Mouse (Mus musculus): Measurements from ENCODE around the gene Vezt. TPM values are rescaled to one million over a fixed set of nuclear protein-coding genes. Genes with fewer than 3 reads are reported as not detected.

The Vezt gene
- total RNA-seq, 2 experiments from 2014 or later, result 30.4 to 40.6 TPM

- DNase-seq (ENCODE audit: low spot score in 2 of 2), result no peak
These were observed 3.0 kb upstream of the Vezt start for GRCm38 (mm10) chr10:94038366-94039260.

GRCm38 (mm10) chr10:94037596-94037995, 2.0 kb upstream of the Vezt start:
- no peak for DNase-seq (ENCODE audit: low spot score in 2 of 2)

- no peak for DNase-seq (ENCODE audit: low spot score in 2 of 2)
These were observed 1.6 kb upstream of the Vezt start for GRCm38 (mm10) chr10:94037196-94037595.

DNA sequence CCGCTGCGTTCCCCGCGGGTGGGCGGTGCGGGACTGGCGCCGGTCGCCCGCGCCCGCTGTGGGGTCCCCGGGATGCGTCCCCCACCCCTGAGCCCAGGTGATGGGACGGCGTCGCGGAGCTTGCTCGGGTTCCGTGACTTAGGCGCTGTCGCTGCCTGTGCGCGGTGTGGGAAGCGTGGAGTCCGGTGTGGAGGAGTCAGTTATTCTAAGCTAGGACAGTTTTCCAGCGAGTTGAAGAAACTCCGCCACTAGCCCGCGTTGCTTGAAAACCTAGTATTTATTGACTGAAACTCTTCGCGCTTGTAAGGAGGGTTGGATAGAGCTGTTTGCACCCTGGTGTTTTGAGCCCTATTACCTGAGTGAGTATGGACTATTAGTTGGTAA, 750 bp upstream of the Vezt start:
- no peak for DNase-seq (ENCODE audit: low spot score in 2 of 2)

GRCm38 (mm10) chr10:94034876-94035657, 550 bp downstream of the Vezt start:
- DNase-seq (ENCODE audit: low spot score in 2 of 2), result peak; percentile 43 to 63

DNA sequence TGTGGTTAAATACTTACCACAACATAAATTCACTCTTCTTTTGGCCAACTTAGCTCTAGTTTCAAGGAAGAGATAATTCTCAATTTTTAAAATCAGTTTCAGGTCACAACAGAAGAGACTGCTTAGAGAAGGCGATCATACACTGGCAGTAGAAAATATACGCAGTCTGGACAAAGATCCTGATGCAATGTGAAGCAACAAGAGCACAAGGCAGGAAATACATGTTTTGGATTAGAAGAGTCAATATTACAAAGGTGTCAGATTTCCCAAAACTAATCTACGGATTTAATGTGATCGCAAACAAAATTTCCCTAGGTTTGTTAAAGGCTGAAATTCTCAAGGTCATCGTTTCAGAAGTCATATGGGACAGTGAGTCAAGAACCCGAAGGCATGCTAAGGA, 4.5 kb downstream of the Vezt start:
- DNase-seq (ENCODE audit: low spot score in 2 of 2), result no peak

GRCm38 (mm10) chr10:94028493-94028892, 7.1 kb downstream of the Vezt start:
- no peak for DNase-seq (ENCODE audit: low spot score in 2 of 2)

GRCm38 (mm10) chr10:94025079-94025478, 10.5 kb downstream of the Vezt start:
- no peak for DNase-seq (ENCODE audit: low spot score in 2 of 2)

GRCm38 (mm10) chr10:94021059-94021458, 14.6 kb downstream of the Vezt start:
- no peak for DNase-seq (ENCODE audit: low spot score in 2 of 2)

DNA sequence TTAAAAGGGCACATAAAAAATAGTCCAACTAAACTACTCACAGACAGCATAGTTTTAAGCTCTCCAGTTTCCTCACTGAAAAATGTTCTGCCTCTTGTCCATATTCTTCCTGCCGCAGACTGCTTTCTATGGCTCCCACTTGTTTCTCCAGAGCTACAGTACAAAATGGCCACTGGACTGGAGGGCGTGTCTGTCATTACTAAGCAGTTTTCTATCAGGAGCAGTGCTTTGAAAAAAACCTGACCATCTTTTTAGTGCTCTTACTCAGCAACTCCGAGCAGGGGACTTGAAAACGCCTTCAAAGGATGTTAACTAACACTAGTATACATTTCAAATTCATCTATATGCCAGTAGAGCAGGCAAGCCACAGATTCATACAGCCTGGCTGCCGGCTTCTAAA, 15.0 kb downstream of the Vezt start:
- DNase-seq (ENCODE audit: low spot score in 2 of 2), result no peak

DNA sequence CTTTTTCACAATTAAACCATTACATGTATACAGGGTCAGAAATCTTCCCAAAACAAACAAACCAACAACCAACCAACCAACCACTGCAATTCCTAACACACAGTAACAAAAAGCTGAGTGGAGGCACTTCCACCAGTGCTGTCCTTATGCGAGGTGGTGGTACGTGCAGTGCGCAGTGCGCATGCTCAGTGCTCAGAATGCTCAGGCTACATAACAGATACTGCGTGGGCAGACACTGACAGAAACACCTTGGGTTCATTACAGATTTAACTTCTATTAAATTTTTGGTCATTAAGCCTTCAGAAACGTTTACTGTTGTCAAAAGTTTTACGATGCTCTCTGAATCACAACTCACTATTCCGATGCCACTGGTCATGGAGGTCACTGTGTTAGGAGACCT, 18.2 kb downstream of the Vezt start:
- DNase-seq (ENCODE audit: low spot score in 2 of 2), result no peak

GRCm38 (mm10) chr10:94014200-94014599, 21.4 kb downstream of the Vezt start:
- DNase-seq (ENCODE audit: low spot score in 2 of 2), result no peak

DNA sequence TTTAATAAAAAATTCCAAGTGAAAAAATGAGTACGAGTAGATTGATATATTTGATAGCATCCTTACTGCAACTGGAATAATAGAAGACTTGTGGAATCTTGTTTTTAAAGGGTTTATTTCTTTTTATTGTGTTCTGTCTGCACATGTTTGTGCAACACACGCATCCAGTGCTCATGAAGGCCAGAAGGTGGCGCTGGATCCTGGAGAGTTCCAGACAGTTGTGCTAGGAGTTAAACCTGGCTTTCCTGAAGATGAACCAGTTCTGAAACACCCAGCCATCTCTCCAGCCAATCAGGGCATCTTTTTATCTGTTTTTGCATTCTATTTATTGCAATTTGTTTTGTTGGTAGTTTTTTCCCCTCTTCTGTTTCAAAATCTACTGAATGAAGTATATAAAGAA, 22.4 kb downstream of the Vezt start:
- peak in 1 of 2 experiments; percentile 45 for DNase-seq (ENCODE audit: low spot score in 2 of 2)

- no peak for DNase-seq (ENCODE audit: low spot score in 2 of 2)
These were observed 24.6 kb downstream of the Vezt start for GRCm38 (mm10) chr10:94011024-94011423.

- DNase-seq (ENCODE audit: low spot score in 2 of 2), result no peak
These were observed 25.5 kb downstream of the Vezt start for GRCm38 (mm10) chr10:94009991-94010679.

DNA sequence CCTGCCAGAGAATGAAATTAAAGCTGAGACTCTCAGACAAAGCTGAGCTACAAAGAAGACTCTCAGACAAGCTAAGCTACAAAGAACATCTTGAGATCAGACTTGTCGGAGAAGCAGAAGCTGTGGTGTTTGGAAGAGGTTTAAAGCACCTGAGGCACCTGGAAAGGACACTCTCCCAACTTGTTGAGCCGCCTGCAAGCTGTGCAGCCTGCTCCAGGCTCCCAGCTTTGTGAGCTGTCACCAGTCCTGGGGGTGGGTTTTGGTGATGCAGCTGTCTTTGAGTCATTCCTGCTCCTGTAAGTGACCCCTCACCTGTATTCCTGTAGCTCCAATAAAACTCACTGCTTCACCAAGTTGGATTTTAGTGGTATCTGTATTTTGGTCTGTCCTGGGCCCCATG, 27.3 kb downstream of the Vezt start:
- DNase-seq (ENCODE audit: low spot score in 2 of 2), result no peak

DNA sequence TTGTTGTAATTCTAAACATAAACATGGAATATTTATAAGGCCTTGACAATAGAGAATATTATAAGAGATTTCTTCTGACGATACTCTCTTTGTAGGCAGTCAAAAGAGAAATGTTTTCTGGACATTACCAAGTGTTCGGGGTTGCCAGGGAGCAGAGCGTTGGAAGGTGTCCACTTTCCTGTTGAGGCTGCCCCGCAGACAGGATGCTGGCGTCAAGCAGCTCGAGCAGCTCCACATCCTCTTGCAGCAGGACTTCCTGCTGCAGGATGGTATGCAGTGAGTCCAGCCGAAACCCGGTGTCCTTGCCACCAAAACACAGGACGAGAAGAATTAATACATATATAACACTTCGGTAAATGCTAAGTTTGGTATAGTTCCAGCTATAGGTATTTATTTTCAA, 35.4 kb downstream of the Vezt start:
- DNase-seq (ENCODE audit: low spot score in 2 of 2), result no peak

DNA sequence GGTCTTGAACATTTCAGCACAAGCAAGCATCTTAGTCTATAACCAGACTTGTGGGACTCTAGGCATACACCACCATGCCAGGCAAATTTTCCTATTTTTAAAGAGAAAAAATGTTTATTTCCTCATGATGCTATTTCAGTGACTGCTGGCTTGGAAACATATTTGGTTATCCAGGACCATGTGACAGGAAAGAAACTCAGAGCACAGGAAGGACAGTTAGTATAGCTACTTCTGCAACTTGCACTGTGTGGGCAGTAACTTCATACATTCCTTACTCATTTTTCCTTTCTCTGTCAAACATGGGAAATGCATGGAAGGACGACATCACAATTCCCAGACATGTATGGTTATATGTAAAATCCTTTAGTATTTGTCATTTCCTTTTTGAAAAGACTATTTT, 36.3 kb downstream of the Vezt start:
- no peak for DNase-seq (ENCODE audit: low spot score in 2 of 2)

GRCm38 (mm10) chr10:93995100-93995499, 40.5 kb downstream of the Vezt start:
- DNase-seq (ENCODE audit: low spot score in 2 of 2), result no peak

- DNase-seq (ENCODE audit: low spot score in 2 of 2), result no peak
These were observed 41.5 kb downstream of the Vezt start for GRCm38 (mm10) chr10:93994136-93994535.

DNA sequence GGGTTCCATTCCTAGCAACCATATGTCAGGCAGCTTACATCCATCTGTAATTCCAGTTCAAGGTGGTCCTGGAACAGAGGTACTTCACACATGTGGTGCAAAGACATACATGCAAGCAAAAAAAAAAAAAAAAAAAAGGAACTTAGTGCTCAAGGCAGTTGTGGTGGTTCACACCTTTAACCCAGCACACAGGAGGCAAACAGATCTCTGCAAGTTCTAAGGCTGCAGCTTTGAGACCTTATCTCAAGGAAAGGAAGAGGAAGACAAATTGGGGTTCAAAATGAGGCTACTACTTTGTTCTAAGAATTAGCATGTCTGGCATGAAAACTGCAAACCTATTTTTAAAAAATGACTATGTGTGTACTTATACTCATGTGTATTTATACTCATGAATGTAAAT, 50.3 kb downstream of the Vezt start:
- DNase-seq (ENCODE audit: low spot score in 2 of 2), result no peak

DNA sequence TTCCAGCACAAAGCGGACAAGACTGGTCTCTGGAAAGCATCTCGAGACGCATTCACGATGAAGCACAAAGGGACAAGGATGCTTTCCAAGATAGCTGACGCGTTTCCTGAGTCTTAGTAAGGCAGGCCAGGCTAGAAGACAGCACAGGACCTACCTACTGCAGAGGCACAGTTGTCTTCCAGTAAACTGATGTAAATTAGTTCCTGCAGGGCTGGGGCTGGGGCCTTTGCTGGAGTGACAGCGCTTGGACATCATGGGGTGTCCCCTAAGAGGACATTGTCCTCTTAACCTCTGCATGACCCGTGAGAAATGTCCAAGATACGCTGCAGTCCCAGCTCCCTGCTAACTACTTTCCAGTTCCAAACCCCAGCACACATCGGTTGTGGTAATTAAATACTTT, 66.3 kb downstream of the Vezt start:
- no peak for DNase-seq (ENCODE audit: low spot score in 2 of 2)

All from gastrocnemius, postnatal 4 days (tissue).